Mouse (Mus musculus): ENCODE data around the gene Sirt4. TPM values are rescaled to one million over a fixed set of nuclear protein-coding genes. Genes with fewer than 3 reads are reported as not detected.
"Not testable (repeated sequence)": the region's sequence is repeated elsewhere in the genome, so short reads cannot be mapped to it uniquely, and the experiment has no call there.

The Sirt4 gene
- 18.1 and 23.5 TPM in 2 replicates for total RNA-seq (2021)
- long read RNA-seq, experiment 1, transcript Sirt4-201 (5 exons, 1,794 nt), result major isoform, 12 of 22 reads
- long read RNA-seq, experiment 1, partial matches to known transcripts, result 0 of 22 reads
- long read RNA-seq, experiment 1, other reads (novel, unspliced or antisense), result 10 of 22 reads
- long read RNA-seq, experiment 2, transcript Sirt4-201 (5 exons, 1,794 nt), result major isoform, 13 of 20 reads
- long read RNA-seq, experiment 2, partial matches to known transcripts, result 0 of 20 reads
- long read RNA-seq, experiment 2, other reads (novel, unspliced or antisense), result 7 of 20 reads

- peak; percentile 84 for DNase-seq
Measured at GRCm38 (mm10) chr5:115483947-115484920, at the start of gene Sirt4. Sirt4 (minus strand) TSS chr5:115484725.

GRCm38 (mm10) chr5:115531671-115532270, 47.2 kb upstream of the Sirt4 start:
- peak; percentile 88 for DNase-seq

DNA sequence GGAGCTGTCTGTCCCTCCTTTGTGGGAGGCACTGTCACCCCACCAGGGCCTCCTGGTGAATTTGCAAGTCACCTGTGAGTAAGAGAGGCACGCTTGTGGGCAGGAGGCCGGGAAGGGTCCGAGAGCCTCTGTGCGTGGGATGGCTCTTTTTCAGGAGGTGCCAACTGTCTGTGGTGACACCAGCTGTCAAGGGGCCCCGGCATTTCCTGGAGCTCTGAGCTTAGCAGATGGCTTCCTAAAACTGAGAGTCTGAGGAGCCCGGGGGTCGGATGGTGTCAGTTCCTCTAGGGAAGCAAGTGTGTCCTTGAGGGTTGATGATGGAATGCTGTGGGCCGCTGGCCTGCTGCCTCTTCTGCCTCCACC, 45.9 kb upstream of the Sirt4 start:
- no peak for DNase-seq

GRCm38 (mm10) chr5:115529742-115530446, 45.4 kb upstream of the Sirt4 start:
- peak; percentile 54 for DNase-seq

DNA sequence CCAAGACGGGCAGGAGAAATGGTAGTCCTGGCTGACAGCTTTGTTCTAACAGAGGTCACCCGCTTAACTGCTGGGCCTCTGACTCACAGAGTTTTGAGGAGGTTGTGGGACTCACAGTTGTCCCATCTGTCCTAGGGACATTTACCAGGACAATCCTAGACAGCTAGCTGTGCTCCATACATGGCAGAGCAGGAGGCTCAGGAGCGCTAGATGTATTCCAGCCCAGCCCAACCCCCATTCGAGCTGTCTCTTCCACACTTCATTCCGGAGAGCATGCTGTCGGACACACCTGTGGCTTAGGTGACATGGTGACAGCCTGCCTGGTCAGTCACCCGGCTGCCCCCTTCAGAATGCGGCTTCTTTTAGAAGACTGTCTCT, 44.8 kb upstream of the Sirt4 start:
- DNase-seq, result no peak

DNA sequence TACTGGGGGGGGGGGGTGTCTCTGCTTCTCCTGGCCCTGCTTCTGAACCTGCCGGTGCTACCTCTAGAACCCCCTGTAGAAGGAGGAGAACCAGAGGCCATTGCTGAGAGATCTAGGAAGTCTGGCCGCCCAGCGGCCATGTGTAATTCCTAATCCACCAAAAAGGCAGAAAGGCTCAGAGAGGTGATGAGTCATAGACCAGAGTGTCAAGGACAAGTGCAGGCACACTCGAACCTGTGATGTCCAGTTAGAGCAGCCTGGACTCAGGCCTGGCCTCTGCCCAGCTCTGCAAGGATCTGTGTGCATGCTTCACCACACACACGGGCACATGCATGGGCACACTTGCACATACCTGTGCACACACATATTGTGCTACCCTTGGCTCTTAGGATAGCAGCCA, 43.6 kb upstream of the Sirt4 start:
- peak; percentile 47 for DNase-seq

- DNase-seq, result no peak
Measured at GRCm38 (mm10) chr5:115526456-115527202, 42.1 kb upstream of the Sirt4 start.

DNA sequence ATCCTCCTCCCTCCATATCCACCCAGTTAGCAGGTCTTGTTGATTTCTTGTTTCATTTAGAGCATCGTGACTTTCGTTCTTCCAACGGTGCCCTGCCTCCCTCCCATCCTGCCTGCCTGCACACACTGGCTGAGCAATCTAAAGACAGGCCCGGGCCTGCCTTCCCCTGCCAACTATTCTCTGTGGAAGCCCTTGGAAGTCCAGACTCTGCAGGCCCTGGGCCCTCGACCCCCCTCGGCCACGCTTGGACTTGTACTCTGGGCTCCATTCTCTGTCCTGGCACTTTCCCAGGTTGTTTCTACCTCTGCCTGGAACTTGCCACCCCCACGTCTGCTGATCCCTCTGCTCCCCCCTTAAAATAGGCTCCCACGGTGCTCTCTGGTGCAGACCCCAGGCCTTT, 41.4 kb upstream of the Sirt4 start:
- DNase-seq, result no peak

DNA sequence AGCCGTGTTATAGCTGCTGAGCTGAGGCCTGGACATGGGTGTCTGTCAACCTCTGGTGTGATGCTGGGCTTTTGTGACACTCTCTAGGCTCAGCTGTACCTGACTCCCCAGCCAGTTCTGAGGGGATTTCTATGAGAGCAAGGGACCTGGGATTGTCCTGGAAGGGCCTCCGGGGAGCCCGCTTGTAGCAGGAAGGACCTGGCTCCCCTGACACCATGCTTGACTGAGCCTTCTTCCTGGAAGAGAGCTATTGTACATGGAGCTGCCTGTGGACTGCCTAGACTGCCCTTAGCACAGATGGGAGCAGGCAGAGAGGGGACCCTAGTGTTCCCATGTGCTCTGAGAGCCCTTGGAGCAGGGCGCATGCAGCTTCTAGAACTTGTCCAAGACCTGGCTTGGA, 40.9 kb upstream of the Sirt4 start:
- no peak for DNase-seq

- no peak for DNase-seq
Measured at GRCm38 (mm10) chr5:115524471-115524870, 39.9 kb upstream of the Sirt4 start.

GRCm38 (mm10) chr5:115523971-115524370, 39.4 kb upstream of the Sirt4 start:
- DNase-seq, result peak; percentile 48

GRCm38 (mm10) chr5:115522981-115523499, 38.5 kb upstream of the Sirt4 start:
- DNase-seq, result no peak

DNA sequence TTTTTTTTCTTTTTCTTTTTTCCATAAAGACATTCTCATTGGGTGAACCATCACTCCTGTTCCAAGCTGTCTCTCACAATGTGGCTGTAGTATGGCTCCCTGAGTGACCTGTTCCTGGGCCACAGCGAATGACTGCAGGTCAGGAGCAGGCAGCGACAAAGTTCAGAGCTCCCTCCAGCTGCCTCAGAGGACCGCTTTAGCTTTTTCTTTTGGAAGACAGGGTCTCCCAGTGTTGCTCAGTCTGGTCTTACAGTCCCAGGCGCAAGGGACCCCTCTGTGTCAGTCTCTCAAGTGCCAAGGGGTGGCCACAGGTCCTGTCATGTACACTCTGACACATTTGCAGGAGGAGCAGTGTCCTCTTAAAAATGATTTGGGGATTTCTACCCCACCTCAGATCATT, 38.0 kb upstream of the Sirt4 start:
- DNase-seq, result no peak

- peak; percentile 69 for DNase-seq
Measured at GRCm38 (mm10) chr5:115521553-115522461, 37.3 kb upstream of the Sirt4 start.

GRCm38 (mm10) chr5:115520325-115520869, 35.9 kb upstream of the Sirt4 start:
- DNase-seq, result peak; percentile 59

- DNase-seq, result not testable (repeated sequence)
Measured at GRCm38 (mm10) chr5:115518214-115518613, 33.7 kb upstream of the Sirt4 start.

GRCm38 (mm10) chr5:115517501-115517900, 33.0 kb upstream of the Sirt4 start:
- no peak for DNase-seq

DNA sequence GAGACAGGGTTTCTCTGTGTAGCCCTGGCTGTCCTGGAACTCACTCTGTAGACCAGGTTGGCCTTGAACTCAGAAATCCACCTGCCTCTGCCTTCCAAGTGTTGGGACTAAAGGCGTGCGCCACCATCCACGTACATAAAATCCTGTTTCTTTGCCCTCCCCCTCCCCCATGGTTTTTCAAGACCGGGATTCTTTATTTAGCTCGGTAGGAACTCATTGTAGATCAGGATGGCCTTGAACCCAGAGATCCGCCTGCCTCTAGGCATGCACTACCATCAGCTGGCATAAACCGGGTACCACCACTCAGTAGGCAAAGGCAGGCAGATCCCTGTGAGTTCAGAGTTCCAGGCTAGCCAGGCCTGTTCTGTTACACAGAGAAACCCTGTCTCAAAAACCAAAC, 32.4 kb upstream of the Sirt4 start:
- no peak for DNase-seq

GRCm38 (mm10) chr5:115516081-115516907, 31.8 kb upstream of the Sirt4 start:
- peak; percentile 51 for DNase-seq

All from adrenal gland, postnatal 14 days (tissue).